Mouse (Mus musculus) liver, postnatal 0 days (tissue): ENCODE data around the gene Olfr31. TPM values are rescaled to one million over a fixed set of nuclear protein-coding genes. Genes with fewer than 3 reads are reported as not detected.
A peak's percentile ranks its signal among the peaks of the same experiment; 100 is the strongest.

ENCODE experiments used
- ATAC-seq: fragments of 200-750 bp; cut with Nextera tagmentation; 2 replicates; pipeline ENCODE4 v1.8.0; 2017; ENCODE audit warnings: mild to moderate bottlenecking, moderate library complexity
- DNase-seq: peaks from one replicate; pipeline ENCODE4 v3.0.0-alpha.2; 2016
- H3K27ac ChIP-seq: fragments of 300-500 bp; sonication (generic); 2 replicates; pipeline ENCODE4 v1.5.1; 2014; ENCODE audit warnings: antibody characterized with exemption, moderate library complexity, mild to moderate bottlenecking, low read depth
- H3K27me3 ChIP-seq: fragments of 300-500 bp; sonication (generic); 2 replicates; pipeline ENCODE4 v1.6.1; 2014; ENCODE audit warnings: low read length, control low read depth, mixed read lengths; ENCODE audit not compliant: insufficient read depth
- H3K36me3 ChIP-seq: fragments of 300-500 bp; sonication (generic); replicated peaks from 2 replicates; pipeline ENCODE4 v1.6.1; 2014; ENCODE audit warnings: mild to moderate bottlenecking, control low read depth, low read length, moderate library complexity, mixed read lengths; ENCODE audit not compliant: insufficient read depth
- H3K4me1 ChIP-seq: fragments of 300-500 bp; sonication (generic); 2 replicates; pipeline ENCODE4 v1.6.1; 2014; ENCODE audit warnings: antibody characterized with exemption, mild to moderate bottlenecking, control low read depth; ENCODE audit not compliant: insufficient read depth
- H3K4me2 ChIP-seq: fragments of 300-500 bp; sonication (generic); 2 replicates; pipeline ENCODE4 v1.6.1; 2014; ENCODE audit warnings: low read depth, mild to moderate bottlenecking, low read length, moderate library complexity, mixed read lengths
- H3K4me3 ChIP-seq: fragments of 300-500 bp; sonication (generic); 2 replicates; pipeline ENCODE4 v1.5.1; 2014; ENCODE audit warnings: low read depth, low read length
- H3K9ac ChIP-seq: fragments of 300-500 bp; sonication (generic); replicated peaks from 2 replicates; pipeline ENCODE4 v1.6.1; 2014; ENCODE audit warnings: mild to moderate bottlenecking, moderate library complexity
- H3K9me3 ChIP-seq: fragments of 300-500 bp; sonication (generic); 2 replicates; pipeline ENCODE4 v1.6.1; 2016; ENCODE audit warnings: mild to moderate bottlenecking, control low read depth, low read length, mixed read lengths
- CTCF ChIP-seq: sonication (generic); IDR thresholded peaks from 2 replicates; pipeline ENCODE4 v1.5.1; 2016; ENCODE audit warnings: antibody characterized with exemption, low read depth
- EP300 ChIP-seq: IDR thresholded peaks from 2 replicates; pipeline ENCODE4 v1.6.1; 2016; ENCODE audit warnings: antibody characterized with exemption, low read depth, mild to moderate bottlenecking
- WGBS: fragments of 180-500 bp; shearing (Covaris S2); extraction: QIAGEN DNeasy Blood & Tissue Kit; methylation state at CpG from one replicate; pipeline ENCODE4 v1.1.7; 2014; ENCODE audit not compliant: insufficient replicate concordance; 5-methylcytosine and 5-hydroxymethylcytosine counted together
- polyA plus RNA-seq: library from polyadenylated mRNA; unstranded; fragments of >200 nt; fragmentation: Nextera tagmentation; extraction: Ambion mirVana; gene quantifications from 2 replicates; pipeline ENCODE4 v1.2.1, GENCODE M21; 2015

Olfr31 gene
- not detected in 2 replicates for polyA plus RNA-seq

DNA sequence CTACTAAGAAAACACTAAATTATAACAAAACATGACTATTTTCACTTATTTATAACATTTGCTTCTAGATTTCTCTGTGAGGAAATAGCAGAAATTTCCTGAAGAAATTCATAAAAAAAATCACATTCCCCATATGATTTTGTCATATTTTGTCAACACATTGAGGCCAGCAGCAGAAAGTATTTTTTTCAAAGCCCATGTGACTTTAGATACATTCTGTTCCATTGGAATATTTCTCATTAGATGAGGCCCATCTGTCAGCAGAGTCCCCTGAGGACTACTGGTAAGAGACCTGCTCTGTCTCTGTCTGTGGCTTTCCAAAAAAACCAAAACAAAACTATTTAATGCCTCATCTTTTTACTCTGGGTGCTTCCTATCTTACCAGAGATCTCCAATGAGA is at the start of gene Olfr31:
Olfr31 (plus strand) TSS at position 301 of the 400 bp plus-strand sequence.
- H3K27ac ChIP-seq, result no peak within 1 kb of the TSS
- no peaks in the 10 kb centered on the region for H3K36me3 ChIP-seq
- no peaks in the 10 kb centered on the region for H3K9me3 ChIP-seq
- no peaks in the 10 kb centered on the region for H3K4me1 ChIP-seq
- no peak within 1 kb of the TSS for H3K4me2 ChIP-seq
- no peak for ATAC-seq
- no peak within 1 kb of the TSS for H3K9ac ChIP-seq
- DNase-seq, result no peak
- no peak within 1 kb of the TSS for H3K4me3 ChIP-seq
- TF ChIP-seq CTCF (no peak), EP300 (no peak)
- H3K27me3 ChIP-seq, result no peaks in the 10 kb centered on the region

DNA sequence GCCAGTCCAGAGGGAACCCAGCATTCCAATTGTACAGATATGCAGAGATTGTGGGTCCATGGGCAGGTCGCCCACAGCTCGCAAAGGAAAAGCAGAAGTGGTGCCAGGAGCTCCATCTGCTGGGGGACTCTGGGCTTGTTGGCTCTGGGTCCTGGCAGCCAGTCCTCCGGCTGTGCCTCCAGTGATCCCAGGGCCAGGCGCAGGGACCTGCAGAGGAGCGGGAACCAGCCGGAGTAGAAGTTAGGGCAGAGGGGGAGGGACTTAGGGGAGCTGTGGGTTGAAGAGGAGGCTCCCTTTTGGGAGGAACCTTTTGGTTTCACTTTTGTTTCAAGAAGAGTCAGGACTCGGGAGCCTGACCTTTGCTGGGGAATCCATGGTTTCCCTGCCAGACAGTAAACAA is 28.2 kb upstream of the Olfr31 start:
- H3K27me3 ChIP-seq, result no peaks in the 10 kb centered on the region
- no peak overlapping the region for H3K27ac ChIP-seq
- H3K4me2 ChIP-seq, result peak overlapping the region; percentile 42; the same call in 1 of the 2 replicates
- no peaks in the 10 kb centered on the region for H3K4me1 ChIP-seq
- no peak for TF ChIP-seq EP300
- peak; percentile 33 for TF ChIP-seq CTCF
- no peaks in the 10 kb centered on the region for H3K36me3 ChIP-seq
- WGBS, result 54% methylated on average over 7 of the region's 7 CpGs
- peak overlapping the region; percentile 40 for H3K4me3 ChIP-seq
- no peak overlapping the region for H3K9ac ChIP-seq
- H3K9me3 ChIP-seq, result no peaks in the 10 kb centered on the region
- DNase-seq (peak; percentile 49), ATAC-seq (peak; percentile 89)

DNA sequence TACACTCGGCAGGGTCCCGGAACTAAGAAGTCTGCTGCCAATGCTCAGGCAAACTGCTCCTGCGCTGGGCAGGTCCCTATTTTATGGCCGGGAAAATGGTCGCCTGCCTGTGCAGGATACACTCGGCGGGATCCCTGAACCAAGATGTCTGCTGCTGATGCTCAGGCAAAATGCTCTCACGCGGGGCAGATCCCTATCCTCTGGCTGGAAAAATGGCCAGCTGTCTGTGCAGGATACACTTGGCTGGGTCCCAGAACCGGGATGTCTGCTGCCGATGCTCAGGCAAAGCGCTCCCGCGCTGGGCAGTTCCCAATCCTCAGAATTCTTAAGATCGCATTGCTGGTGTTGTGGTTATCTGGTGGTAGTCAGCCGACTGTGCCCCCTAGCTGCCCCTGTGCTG is 13.7 kb upstream of the Olfr31 start:
- ATAC-seq (no peak), DNase-seq (no peak)
- TF ChIP-seq CTCF (no peak), EP300 (no peak)
- WGBS, result 49% methylated on average over 16 of the region's 16 CpGs
- H3K4me1 ChIP-seq, result no peaks in the 10 kb centered on the region
- no peak overlapping the region for H3K27ac ChIP-seq
- H3K4me2 ChIP-seq, result no peak overlapping the region
- no peak overlapping the region for H3K9ac ChIP-seq
- no peak overlapping the region for H3K4me3 ChIP-seq
- no peaks in the 10 kb centered on the region for H3K9me3 ChIP-seq
- no peaks in the 10 kb centered on the region for H3K36me3 ChIP-seq
- no peaks in the 10 kb centered on the region for H3K27me3 ChIP-seq

DNA sequence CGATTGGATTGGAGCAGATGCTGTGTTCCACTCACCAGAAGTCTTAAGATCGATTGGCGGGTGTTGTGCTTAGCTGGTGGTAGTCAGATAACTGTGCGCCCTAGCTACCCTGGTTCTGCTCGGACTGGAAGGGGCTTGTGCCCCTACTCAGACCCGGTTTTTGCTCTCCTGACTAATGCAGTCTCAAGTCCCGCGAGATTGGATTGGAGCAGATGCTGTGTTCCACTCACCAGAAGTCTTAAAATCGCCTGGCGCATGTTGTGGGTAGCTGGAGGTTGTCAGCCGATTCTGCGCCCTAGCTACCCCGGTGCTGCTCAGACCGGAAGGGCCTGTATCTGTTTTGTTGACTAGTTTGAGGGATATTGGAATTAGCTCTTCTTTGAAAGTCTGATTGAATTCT is 13.2 kb upstream of the Olfr31 start:
- 56% methylated on average over 14 of the region's 14 CpGs for WGBS
- Histone ChIP-seq H3K4me2 (no peak overlapping the region), H3K9me3 (no peaks in the 10 kb centered on the region), H3K27ac (no peak overlapping the region), H3K4me1 (no peaks in the 10 kb centered on the region), H3K36me3 (no peaks in the 10 kb centered on the region), H3K27me3 (no peaks in the 10 kb centered on the region), H3K4me3 (no peak overlapping the region), H3K9ac (no peak overlapping the region)
- ATAC-seq, result no peak
- no peak for TF ChIP-seq CTCF
- no peak for TF ChIP-seq EP300
- no peak for DNase-seq

DNA sequence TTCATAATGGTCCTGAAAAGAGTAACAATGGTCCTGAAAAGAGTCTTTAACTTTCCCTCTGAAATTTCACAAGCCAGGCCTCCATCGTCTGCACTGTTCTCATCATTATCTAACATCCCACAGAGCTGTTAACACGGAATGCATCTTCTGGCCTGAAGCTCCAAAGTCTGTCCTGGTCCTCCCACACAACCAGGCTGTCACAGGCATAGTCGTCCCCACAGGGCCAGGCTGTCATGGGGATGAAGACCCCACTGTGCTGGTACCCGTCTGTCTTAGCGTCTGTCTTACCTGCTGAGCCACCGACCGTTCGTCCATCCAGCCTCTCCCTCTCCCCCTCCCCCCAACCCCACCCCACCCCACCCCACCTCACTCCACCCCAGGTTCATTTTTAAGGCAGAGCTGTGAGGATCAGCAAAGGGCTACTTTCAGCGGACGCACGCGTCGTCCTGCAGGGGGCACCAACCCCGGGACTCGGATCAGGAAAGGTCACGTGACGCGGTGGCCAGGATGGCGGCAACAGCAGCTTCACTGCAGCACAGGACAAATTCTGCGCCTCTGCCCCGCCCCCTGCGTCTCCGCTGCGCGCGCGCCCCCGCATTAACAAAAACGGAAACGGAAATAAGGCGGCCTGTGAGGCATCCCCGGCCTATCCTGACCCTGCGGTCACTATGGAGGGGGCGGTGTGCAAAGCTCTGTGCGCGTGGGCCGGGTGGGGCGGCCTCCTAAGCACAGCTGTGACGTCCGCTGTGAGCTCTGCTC is 22.7 kb downstream of the Olfr31 start:
- TF ChIP-seq EP300 (0 out of 2 replicates have a peak, but pooled peaks have one; percentile 12), CTCF (peak; percentile 75)
- ATAC-seq (peak; percentile 87), DNase-seq (peak; percentile 93)
- no peaks in the 10 kb centered on the region for H3K27me3 ChIP-seq
- peak overlapping the region; percentile 74 for H3K4me2 ChIP-seq
- no peaks in the 10 kb centered on the region for H3K36me3 ChIP-seq
- H3K4me3 ChIP-seq, result peak overlapping the region; percentile 60
- no peaks in the 10 kb centered on the region for H3K4me1 ChIP-seq
- H3K27ac ChIP-seq, result peak overlapping the region; percentile 80
- peak overlapping the region; percentile 60; the same call in 1 of the 2 replicates for H3K9ac ChIP-seq
- H3K9me3 ChIP-seq, result peaks cover 30% of the 10 kb centered on the region
- WGBS, result 7% methylated on average over 35 of the region's 40 CpGs

DNA sequence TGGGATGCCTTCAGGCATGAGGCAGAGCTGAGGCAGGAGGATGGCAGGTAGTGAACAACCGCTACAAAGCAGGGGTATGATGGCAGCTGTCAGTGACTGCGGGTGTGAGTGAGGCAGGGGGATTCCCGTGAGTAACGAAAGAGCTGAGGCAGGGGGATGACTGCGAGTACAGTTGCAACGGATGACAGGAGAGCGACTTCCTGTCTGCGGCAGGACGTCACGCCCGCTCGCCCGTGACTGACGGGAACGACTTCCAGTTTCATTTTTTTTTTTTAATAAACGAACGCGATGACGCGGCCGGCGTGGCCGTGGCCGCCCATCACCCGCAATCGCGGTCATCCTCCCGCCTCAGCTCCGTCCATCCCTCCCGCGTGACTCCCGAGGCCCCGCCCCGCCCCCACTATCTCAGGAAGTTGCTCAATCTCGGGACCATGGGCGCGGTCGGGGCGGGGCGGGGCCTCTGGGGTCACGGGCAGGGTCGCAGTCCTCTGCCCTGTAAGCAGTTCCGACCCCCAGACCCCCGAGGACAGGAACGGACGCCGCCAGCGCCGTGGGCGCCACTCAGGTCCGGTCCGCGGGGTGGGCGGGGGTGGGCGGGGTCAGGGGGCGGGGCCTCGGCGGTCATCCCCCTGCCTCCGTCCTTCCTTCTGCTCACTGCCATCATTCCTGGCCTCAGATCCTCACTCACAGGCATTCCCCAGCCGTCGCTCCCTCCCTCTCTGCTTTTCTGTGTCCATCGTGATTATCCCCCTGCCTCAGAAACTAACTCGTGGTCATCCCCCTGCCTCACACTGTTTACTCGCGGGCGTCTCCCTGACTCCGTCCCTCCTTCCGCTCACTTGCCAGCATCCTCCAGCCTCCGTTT is 23.6 kb downstream of the Olfr31 start, which contains the start of gene Il3ra:
Il3ra (plus strand) TSS at position 328 of the 865 bp plus-strand sequence.
- ATAC-seq, result peak; percentile 52
- WGBS, result 4% methylated on average over 52 of the region's 69 CpGs

More for the DNA sequence above, 23.6 kb downstream of the Olfr31 start, which contains the start of gene Il3ra:
- Histone ChIP-seq H3K4me2 (peak within 1 kb of the TSS; percentile 74), H3K36me3 (no peaks in the 10 kb centered on the region), H3K27ac (peak within 1 kb of the TSS; percentile 80), H3K4me3 (peak within 1 kb of the TSS; percentile 60), H3K9me3 (peaks cover 39% of the 10 kb centered on the region), H3K4me1 (no peaks in the 10 kb centered on the region), H3K9ac (peak within 1 kb of the TSS; percentile 60), H3K27me3 (no peaks in the 10 kb centered on the region)
- TF ChIP-seq EP300, result no peak
- no peak for TF ChIP-seq CTCF
- peak; percentile 83 for DNase-seq
